Mouse (Mus musculus) yolk sac, embryonic 10.5 days (tissue): ENCODE results near the gene Cnnm2.

Source experiments
- DNase-seq: peaks from one replicate; pipeline ENCODE4 v3.0.0-alpha.2; 2017; ENCODE audit warnings: low spot score

Cnnm2 gene

DNA sequence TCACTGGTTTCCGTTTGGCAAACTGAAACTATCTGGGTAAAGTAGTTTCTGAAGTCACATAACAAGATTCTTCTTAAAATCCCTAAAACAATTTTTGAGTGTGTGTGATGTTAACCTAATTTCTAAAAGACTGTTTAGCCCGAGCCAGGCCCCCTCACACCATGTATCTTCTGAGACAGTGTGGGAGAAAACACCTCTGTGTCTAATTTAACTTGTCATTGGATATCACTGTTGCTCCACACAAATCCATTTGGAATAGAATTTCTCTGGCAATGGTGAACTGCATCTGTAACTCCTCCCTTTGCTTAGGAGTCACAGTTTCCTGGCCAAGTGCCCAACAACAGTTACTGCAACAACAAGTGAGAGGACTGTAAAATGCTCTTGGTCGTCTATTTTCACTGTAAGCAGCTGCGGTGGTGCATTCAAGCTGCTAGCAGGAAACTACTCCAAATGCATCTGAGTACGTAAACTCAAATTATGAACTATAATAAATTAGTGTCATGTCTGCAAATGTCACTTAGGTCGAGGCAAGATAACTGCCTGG lies 167.7 kb downstream of the Cnnm2 start:
- no peak for DNase-seq
